Mouse (Mus musculus): ENCODE measurements around the gene Shd.

The Shd gene

GRCm38 (mm10) chr17:55958918-55959728 is 11.1 kb upstream of the Shd start, which contains the start of gene Yju2:
Gene Yju2, plus strand, starts transcription at chr17:55959099.
- ATAC-seq (ENCODE audit: insufficient number of reproducible peaks, low FRiP score, low TSS enrichment) = peak; percentile 85

DNA sequence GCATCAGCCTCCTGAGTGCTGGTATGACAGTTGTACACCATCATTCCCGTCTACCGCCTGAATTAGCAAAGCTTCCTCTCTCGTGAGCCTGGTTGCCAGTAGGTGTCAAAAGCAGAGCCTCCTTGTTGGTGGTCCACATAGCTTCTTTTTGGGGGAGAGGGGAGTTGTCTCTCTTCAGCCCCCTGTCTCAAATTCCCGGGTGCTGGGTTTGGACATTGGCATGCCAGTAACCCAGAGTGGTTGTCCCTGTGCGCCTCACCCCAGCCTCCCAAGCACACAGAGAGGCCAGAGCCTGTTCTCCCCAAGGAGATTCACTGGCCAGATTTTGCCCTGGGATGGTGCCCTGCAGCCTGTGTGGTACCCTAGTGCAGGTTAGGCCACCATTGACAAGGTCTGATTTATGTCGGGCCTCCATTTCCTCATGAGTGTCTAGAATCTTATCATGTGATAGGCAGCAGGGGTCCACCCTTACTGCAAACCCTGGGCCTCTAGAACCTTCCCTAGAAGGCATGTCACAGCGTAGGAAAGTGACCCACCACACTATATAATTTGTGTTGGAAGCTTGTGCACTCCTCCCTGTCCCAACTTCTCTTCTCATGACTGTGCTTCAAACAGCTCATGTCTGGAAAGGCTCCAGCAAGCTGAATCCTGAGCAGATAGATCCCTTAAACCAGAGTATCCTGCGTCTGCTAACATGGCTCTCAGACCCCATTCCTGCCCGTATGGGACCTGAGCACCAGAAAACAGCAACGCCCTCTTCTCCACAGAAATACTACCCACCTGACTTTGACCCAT is 10.1 kb upstream of the Shd start:
- ATAC-seq (ENCODE audit: insufficient number of reproducible peaks, low FRiP score, low TSS enrichment) = no peak

DNA sequence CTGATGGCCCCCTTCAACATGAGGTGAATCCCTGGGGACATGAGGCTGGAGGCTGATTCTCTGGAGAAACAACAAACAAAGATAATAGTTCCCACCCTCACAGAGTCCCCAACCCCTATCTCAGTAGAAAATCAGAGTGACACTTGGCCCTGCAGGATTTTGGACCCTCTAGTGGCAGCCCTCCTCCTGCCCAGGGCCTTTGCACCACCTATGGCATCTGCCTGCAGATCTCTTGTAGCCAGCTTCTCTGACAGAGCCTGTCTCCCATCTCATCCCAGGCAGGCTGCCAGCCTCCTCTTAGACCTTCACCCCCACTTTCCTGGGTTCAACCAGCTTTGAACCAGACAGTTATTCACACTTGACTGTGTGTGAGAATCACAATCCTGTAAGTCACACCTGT is 9.5 kb upstream of the Shd start:
- ATAC-seq (ENCODE audit: insufficient number of reproducible peaks, low FRiP score, low TSS enrichment) = no peak

DNA sequence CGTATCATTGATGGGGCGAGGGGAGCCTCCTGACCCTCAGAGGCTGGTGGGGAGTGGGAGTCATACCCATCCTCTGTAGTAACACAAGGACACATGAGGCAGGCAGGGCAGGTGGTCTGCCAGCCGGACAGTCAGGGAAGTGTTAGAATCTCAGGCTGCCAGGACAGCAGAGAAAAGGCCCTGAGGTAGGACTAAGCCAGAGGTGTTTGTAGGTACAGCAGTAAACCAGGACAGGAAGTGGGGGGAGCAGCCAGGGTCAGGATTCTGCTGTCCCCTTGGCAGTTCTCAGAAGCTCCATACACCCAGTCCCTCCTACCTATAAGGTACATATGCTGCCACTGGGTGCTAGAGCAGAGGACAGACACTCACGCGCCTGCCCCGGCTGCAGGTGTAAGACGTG is 8.6 kb upstream of the Shd start:
- no peak for ATAC-seq (ENCODE audit: insufficient number of reproducible peaks, low FRiP score, low TSS enrichment)

DNA sequence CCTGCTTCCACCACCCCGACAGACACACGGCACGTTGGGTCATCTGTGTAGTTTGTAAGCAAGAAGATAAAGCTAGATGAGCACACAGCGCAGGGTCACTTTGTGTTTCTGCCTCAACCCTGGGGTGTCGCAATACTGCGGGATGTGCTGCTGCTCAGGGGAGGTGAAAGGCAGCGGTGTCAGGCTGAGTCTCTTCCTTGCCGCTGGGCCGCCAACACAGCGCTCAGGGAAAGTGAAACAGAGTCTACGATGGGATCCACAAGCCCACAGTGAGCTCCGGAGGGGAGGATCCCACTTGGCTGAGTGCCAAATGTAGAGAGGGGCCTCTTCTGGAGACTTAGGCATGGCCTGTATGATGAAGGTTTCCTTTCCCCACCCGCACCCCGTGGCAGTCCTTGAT is 7.1 kb upstream of the Shd start:
- no peak for ATAC-seq (ENCODE audit: insufficient number of reproducible peaks, low FRiP score, low TSS enrichment)

DNA sequence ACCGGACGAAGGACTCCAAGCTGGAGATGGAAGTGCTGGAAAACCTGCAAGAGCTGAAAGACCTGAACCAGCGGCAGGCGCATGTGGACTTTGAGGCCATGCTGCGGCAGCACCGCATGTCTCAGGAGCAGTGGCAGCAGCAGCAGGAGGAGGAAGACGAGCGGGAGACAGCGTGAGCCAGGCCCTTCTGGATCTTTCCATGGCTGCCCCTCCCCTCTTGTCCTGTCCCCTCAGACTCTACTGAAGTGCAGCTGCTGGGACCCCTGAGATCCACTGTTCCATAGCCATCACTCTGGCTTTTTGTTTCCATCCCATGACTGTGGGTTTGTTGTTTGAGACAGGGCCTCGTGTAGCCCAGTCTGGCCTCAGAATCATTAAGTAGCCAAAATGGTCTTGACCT is 5.8 kb upstream of the Shd start:
- ATAC-seq (ENCODE audit: insufficient number of reproducible peaks, low FRiP score, low TSS enrichment) = no peak

DNA sequence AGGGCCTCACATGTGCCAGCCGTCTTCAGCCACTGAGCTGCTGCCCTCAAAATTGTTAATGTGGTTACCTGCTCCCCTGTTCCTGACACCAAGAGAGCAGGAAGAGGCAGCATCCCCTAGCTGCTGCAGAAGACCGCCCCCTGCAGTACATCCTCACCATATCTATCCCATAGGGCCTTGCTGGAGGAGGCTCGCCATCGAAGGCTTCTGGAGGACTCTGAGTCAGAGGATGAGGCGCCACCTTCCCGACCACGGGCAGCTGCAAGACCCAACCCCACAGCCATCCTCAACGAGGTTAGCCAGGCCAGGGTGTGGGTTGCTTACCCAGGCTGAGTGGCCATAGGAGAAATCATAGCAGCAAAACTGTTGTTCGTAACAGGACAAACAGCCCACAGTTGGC is 5.3 kb upstream of the Shd start:
- no peak for ATAC-seq (ENCODE audit: insufficient number of reproducible peaks, low FRiP score, low TSS enrichment)

- ATAC-seq (ENCODE audit: insufficient number of reproducible peaks, low FRiP score, low TSS enrichment) = no peak
These were observed 3.1 kb upstream of the Shd start for GRCm38 (mm10) chr17:55967186-55967585.

- no peak for ATAC-seq (ENCODE audit: insufficient number of reproducible peaks, low FRiP score, low TSS enrichment)
These were observed 2.1 kb upstream of the Shd start for GRCm38 (mm10) chr17:55968210-55968609.

DNA sequence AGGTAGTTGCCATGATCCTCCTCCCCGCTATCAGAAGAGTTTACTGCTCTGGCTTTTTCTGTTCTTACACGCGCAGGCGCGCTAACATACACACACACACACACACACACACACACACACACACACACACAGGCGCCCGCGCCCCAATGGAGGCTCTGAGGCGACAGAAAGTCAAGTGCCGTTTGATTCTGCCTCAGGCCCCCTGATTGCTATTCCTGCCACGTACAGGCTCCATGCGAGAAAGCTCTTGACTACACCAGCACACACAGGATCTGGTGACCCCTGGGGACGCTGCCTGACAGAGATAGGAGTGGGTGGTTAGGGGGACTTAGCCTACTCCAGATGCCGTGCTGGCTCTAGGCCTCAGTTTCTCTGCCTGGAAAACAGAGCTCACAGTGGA is 707 bp upstream of the Shd start:
- ATAC-seq (ENCODE audit: insufficient number of reproducible peaks, low FRiP score, low TSS enrichment) = no peak

GRCm38 (mm10) chr17:55971453-55971852 is 1.2 kb downstream of the Shd start:
- no peak for ATAC-seq (ENCODE audit: insufficient number of reproducible peaks, low FRiP score, low TSS enrichment)

- peak; percentile 54; the same call in 1 of the 2 replicates for ATAC-seq (ENCODE audit: insufficient number of reproducible peaks, low FRiP score, low TSS enrichment)
These were observed 6.1 kb downstream of the Shd start for GRCm38 (mm10) chr17:55976255-55976862.

DNA sequence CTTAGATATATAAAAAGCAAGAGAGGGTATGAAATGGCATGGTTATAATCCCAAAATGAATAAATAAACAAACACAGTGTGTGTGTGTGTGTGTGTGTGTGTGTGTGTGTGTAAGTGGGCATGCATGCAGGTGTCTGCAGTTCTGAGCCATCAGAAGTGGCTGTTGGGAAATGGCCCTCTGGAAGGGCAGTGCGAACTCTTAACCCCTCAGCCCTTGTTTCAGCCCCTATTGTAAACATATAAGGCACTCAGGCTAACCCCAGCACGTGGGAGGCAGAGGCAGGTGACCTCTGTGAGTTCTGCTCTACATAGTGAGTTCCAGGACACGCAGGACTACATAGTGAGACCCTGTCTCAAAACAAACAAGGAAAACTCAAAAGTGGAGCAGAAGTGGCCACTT is 7.0 kb downstream of the Shd start:
- no peak for ATAC-seq (ENCODE audit: insufficient number of reproducible peaks, low FRiP score, low TSS enrichment)

DNA sequence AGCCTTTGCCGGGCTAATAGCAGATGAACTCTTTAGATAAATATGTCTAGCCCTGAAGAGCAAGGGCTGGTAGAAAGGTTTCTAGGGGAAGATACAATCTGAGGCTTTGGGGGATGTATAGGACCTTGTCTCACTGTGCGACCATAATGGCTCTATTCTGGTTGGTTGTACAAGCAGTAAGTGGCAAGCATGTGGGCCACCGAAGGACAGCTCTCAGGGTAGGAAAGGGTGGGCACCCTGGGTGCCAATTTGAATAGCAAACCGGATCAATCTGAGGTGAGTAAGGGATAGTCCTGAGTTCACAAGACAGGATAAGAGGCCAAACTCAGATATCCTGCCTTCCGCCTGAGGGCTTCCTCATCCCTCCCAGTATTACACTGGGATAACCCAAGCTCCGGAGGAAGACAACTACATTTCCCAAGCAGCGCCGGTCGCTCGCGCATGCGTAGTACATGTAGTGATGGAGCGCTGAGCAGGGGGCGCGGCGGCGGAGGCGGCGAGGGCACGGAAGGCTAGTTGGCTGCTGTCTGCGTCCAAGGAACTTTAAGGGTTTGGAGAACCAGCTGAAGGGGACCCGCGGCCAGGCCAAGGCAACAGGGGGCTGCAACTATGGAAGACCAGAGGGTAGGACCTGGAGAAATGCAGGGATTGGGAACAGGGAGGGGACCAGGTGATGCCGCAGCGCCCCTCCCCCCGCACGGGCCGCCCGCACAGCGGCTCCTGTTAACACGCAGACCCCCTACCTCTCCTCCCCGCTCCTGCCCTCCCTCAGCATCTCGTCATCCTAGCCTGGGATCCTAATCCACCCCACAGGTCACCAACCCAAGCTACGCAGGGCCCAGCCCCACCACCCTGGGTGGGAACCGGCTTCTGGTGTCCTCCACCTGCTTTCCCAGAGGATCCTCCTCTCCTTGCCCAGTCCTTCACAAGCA is 16.0 kb downstream of the Shd start, which contains the start of gene Fsd1:
Fsd1 (plus strand) TSS at position 480 of the 932 bp plus-strand sequence.
- peak; percentile 83 for ATAC-seq (ENCODE audit: insufficient number of reproducible peaks, low FRiP score, low TSS enrichment)

GRCm38 (mm10) chr17:55990278-55990898 is 20.1 kb downstream of the Shd start:
- no peak for ATAC-seq (ENCODE audit: insufficient number of reproducible peaks, low FRiP score, low TSS enrichment)

- ATAC-seq (ENCODE audit: insufficient number of reproducible peaks, low FRiP score, low TSS enrichment) = peak; percentile 42; the same call in 1 of the 2 replicates
These were observed 25.7 kb downstream of the Shd start for GRCm38 (mm10) chr17:55996007-55996406.

- ATAC-seq (ENCODE audit: insufficient number of reproducible peaks, low FRiP score, low TSS enrichment) = no peak
These were observed 29.7 kb downstream of the Shd start for GRCm38 (mm10) chr17:55999794-56000499.

- ATAC-seq (ENCODE audit: insufficient number of reproducible peaks, low FRiP score, low TSS enrichment) = no peak
These were observed 32.7 kb downstream of the Shd start for GRCm38 (mm10) chr17:56003000-56003399.

All from cerebellum, adult (tissue).